Mouse (Mus musculus) ES-Bruce4 (cell line): ENCODE results near the gene Peli1. TPM values are rescaled to one million over a fixed set of nuclear protein-coding genes. Genes with fewer than 3 reads are reported as not detected.

Experiments used
- H3K27ac ChIP-seq: 2 replicates; pipeline ENCODE4 v1.5.1; 2012; ENCODE audit warnings: low read length, inconsistent platforms; ENCODE audit not compliant: insufficient read depth
- H3K27me3 ChIP-seq: 2 replicates; pipeline ENCODE4 v1.6.1; 2012; ENCODE audit warnings: mild to moderate bottlenecking, low read length, inconsistent platforms; ENCODE audit not compliant: control insufficient read depth, poor library complexity, insufficient read depth, severe bottlenecking
- H3K36me3 ChIP-seq: 2 replicates; pipeline ENCODE4 v1.6.1; 2012; ENCODE audit warnings: inconsistent platforms, mild to moderate bottlenecking, low read length, moderate library complexity; ENCODE audit not compliant: control insufficient read depth, poor library complexity, insufficient read depth, severe bottlenecking
- H3K4me1 ChIP-seq: one replicate; pipeline ENCODE4 v1.8.1; 2011; ENCODE audit warnings: low read length; ENCODE audit not compliant: control insufficient read depth, insufficient read depth
- H3K4me3 ChIP-seq: 2 replicates; pipeline ENCODE4 v1.5.1; 2011; ENCODE audit warnings: low read depth, mild to moderate bottlenecking, low read length
- H3K9ac ChIP-seq: 2 replicates; pipeline ENCODE4 v1.6.1; 2012; ENCODE audit warnings: low read depth, mild to moderate bottlenecking, inconsistent platforms; ENCODE audit not compliant: poor library complexity, severe bottlenecking
- H3K9me3 ChIP-seq: replicated peaks from 2 replicates; pipeline ENCODE4 v1.6.1; 2012; ENCODE audit warnings: mild to moderate bottlenecking, low read length, inconsistent platforms; ENCODE audit not compliant: control insufficient read depth, poor library complexity, insufficient read depth, severe bottlenecking
- CTCF ChIP-seq: IDR thresholded peaks from one replicate; pipeline ENCODE4 v1.8.1; 2011; ENCODE audit warnings: low read depth, low read length
- EP300 ChIP-seq: IDR thresholded peaks from 2 replicates; pipeline ENCODE4 v1.6.1; 2011; ENCODE audit warnings: low read depth, low read length; ENCODE audit not compliant: insufficient read depth
- POLR2A ChIP-seq: IDR thresholded peaks from one replicate; pipeline ENCODE4 v1.8.1; 2011; ENCODE audit warnings: low read length; ENCODE audit not compliant: insufficient read depth
- polyA plus RNA-seq: library from polyadenylated mRNA; stranded (reverse); fragments of >200 nt; gene quantifications from 2 replicates; pipeline ENCODE4 v1.2.4, GENCODE M21; 2011; ENCODE audit warnings: low read depth; ENCODE audit not compliant: missing spikeins, insufficient read depth, insufficient read length

Peli1 gene
- polyA plus RNA-seq, 1 experiment: 41.0 TPM

DNA sequence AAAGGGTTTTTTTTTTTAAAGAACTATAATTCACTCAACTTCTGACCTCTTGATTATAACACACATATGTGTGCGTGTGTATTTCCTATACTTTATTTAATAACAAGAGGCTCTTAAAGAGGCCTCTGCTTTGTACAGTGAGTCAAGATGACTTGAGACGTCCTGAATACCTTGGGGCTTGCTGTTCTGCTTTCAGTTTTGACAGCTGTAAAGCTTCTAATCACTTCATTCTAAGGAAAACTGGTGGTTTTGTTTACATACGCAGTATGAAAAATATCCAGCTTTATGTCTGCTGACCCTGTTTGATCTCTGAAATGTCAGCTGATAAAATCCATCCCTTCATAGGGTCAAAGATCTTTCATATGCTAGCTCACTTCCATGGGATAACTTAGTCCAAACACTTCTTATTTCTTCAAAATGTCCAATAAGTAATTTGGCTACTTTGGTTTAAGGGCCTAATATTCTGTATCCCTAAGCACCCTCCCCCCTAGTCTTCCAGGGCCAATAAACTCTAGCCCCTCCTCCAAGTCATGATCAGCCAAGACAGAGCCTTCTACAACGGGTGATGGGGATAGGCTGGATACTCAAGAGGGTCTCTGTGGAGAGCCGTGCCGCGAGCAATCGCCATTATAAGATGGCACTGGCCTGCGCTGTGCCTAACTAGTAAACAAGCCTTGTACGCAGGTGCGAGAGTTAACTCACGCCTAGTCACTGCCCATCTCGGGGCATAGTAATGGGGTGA is 34.8 kb upstream of the Peli1 start:
- H3K4me1 ChIP-seq: no peaks in the 10 kb centered on the region
- H3K36me3 ChIP-seq: no peaks in the 10 kb centered on the region
- no peak overlapping the region for H3K9ac ChIP-seq
- no peak overlapping the region for H3K4me3 ChIP-seq
- no peaks in the 10 kb centered on the region for H3K27me3 ChIP-seq
- H3K9me3 ChIP-seq: no peaks in the 10 kb centered on the region
- TF ChIP-seq EP300: no peak
- TF ChIP-seq CTCF: no peak
- no peak for TF ChIP-seq POLR2A
- H3K27ac ChIP-seq: no peak overlapping the region

DNA sequence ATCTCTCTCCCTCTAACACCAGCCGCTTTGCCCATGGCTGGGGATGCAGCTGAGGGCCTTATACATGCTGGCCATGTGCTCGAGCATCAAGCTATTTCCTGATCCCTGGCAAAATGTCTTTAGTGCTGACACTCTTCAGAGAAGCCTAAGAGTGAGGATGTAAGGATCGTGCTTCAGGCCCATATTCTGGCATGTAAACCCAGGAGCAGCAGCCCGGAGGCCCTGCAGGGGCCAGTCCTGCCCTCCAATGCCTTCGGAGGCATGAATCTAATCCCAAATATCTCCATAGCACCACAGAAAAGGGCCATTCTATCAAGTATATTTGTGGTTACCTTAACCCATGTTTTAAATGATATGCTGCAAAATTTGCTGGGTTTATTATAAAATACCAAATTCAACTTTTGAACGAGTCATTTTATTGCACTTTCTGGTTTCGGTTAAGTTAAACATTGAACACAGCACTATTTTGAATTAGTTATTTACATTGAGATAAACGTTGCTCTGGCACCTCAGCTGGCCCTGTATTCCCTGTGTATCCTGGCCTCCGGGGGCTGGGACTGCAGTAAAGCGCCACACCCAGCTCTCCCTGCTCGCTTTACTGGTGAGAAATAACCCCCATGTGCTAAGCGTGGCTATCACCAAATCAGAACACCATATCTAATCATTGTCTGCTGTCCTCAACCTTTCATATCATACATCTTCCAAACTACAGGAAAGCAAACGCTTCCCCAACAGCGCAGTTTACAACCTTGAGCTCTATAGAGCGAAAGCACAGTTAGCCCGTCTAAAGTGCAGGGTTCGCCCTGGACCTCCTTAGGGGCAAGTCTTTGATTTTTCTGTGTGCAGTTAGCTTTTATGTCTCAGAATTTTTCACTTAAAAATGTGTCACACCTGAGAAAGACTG is 33.3 kb upstream of the Peli1 start:
- Histone ChIP-seq H3K4me3 (no peak overlapping the region), H3K36me3 (no peaks in the 10 kb centered on the region), H3K27ac (no peak overlapping the region), H3K4me1 (no peaks in the 10 kb centered on the region), H3K9ac (no peak overlapping the region), H3K27me3 (no peaks in the 10 kb centered on the region), H3K9me3 (no peaks in the 10 kb centered on the region)
- TF ChIP-seq POLR2A: no peak
- TF ChIP-seq EP300: no peak

DNA sequence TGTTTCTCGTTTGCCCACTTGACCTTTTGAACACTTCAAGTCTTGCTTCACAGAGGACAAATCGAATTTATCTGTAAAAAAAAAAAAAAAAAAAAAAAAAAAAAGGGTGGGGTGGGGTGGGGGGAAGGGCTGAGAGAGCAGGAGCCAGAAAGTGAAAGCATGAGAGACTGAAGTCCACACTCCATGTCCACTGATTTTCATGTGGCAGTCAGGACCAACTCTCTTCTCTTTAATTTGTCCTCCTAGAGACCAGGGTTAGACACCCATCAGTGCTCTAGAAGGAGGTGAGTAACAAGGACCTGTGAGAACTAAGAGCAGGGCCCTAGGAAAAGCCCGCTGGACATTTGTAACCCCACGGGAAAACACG is 32.7 kb upstream of the Peli1 start:
- Histone ChIP-seq H3K9me3 (no peaks in the 10 kb centered on the region), H3K36me3 (no peaks in the 10 kb centered on the region), H3K27ac (no peak overlapping the region), H3K4me3 (no peak overlapping the region), H3K27me3 (no peaks in the 10 kb centered on the region; the same call in 1 of the 2 replicates), H3K9ac (no peak overlapping the region), H3K4me1 (no peaks in the 10 kb centered on the region)
- TF ChIP-seq CTCF: no peak
- no peak for TF ChIP-seq EP300
- TF ChIP-seq POLR2A: no peak

DNA sequence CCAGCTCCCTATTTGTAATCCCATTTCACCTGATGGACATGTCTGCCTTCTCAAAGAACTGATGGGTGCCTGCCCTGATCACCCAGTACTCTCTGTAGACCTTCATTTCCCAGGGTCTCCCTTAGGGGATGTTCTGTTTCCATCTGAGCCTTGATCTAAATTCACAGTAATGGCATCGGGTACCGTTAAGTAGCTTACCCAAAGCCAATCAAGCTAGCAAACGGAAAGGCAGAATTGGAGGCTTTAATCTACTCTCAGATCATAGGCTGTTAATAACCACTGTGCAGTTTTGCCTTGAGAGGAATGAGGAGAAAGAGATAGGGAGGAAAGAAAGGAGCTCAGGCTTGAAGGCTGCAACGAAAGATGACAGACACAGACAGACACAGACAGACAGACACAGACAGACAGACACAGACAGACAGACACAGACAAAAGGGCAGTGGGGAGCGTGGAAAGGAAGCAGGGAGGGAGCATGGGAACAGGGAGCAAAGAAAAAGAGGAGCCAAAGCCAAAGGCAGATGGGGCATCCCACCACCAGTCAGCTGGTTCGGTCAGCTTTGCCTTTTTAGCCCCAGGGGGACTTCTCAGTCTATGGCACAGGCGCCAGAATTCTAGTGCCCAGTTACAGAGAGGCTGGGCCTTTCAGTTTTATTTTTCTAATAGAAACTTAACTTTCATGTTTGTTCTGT is 30.6 kb upstream of the Peli1 start:
- H3K27me3 ChIP-seq: no peaks in the 10 kb centered on the region; the same call in 1 of the 2 replicates
- no peak overlapping the region for H3K9ac ChIP-seq
- no peaks in the 10 kb centered on the region for H3K9me3 ChIP-seq
- no peaks in the 10 kb centered on the region for H3K36me3 ChIP-seq
- TF ChIP-seq CTCF: no peak
- TF ChIP-seq POLR2A: no peak
- no peak for TF ChIP-seq EP300
- no peaks in the 10 kb centered on the region for H3K4me1 ChIP-seq
- H3K4me3 ChIP-seq: no peak overlapping the region
- no peak overlapping the region for H3K27ac ChIP-seq

DNA sequence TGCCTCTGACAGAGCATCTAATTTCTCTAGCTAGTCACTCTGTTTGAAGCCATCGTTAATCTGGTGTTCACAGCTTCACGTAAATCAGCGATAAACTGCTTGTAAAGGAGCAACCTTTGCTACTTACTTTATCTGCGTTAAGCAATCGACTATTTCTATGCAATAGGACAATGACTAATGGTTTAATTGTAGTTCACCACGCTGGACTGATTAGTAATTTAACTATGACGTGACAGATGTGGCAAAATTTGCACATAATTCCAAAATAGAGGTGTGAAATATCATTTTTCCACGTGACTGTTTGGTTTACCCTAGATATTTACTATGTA is 30.1 kb upstream of the Peli1 start:
- no peak overlapping the region for H3K4me3 ChIP-seq
- no peaks in the 10 kb centered on the region for H3K9me3 ChIP-seq
- no peaks in the 10 kb centered on the region for H3K36me3 ChIP-seq
- no peaks in the 10 kb centered on the region for H3K4me1 ChIP-seq
- TF ChIP-seq CTCF (no peak), POLR2A (no peak), EP300 (no peak)
- no peak overlapping the region for H3K27ac ChIP-seq
- H3K9ac ChIP-seq: no peak overlapping the region
- no peaks in the 10 kb centered on the region; the same call in 1 of the 2 replicates for H3K27me3 ChIP-seq

DNA sequence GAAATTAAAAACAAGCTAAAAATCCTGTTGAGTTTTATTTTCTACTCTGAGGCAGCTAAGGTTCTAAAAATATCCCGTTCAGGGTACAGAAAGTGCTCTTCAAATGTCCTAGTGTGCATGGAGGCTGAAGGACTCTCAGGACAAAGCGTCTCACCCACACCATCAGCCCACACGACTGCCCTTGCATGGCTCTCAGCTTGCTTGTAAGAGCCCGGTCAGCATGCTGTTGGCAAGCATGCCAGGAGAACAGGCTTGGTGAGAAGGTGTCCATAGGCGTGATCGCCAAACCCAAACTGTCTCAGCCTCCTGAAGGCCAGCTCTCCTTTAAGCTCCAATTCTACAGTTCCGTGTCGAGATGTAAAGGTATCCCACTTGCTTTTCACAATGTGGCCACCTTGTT is 29.7 kb upstream of the Peli1 start:
- no peak for TF ChIP-seq EP300
- no peak for TF ChIP-seq POLR2A
- no peak for TF ChIP-seq CTCF
- H3K4me3 ChIP-seq: no peak overlapping the region
- no peak overlapping the region for H3K27ac ChIP-seq
- H3K36me3 ChIP-seq: no peaks in the 10 kb centered on the region
- H3K27me3 ChIP-seq: no peaks in the 10 kb centered on the region; the same call in 1 of the 2 replicates
- H3K4me1 ChIP-seq: no peaks in the 10 kb centered on the region
- H3K9ac ChIP-seq: no peak overlapping the region
- H3K9me3 ChIP-seq: no peaks in the 10 kb centered on the region
